Comparison of ENCODE assay signal across 15 mouse cellular contexts in the genomic region with DNA sequence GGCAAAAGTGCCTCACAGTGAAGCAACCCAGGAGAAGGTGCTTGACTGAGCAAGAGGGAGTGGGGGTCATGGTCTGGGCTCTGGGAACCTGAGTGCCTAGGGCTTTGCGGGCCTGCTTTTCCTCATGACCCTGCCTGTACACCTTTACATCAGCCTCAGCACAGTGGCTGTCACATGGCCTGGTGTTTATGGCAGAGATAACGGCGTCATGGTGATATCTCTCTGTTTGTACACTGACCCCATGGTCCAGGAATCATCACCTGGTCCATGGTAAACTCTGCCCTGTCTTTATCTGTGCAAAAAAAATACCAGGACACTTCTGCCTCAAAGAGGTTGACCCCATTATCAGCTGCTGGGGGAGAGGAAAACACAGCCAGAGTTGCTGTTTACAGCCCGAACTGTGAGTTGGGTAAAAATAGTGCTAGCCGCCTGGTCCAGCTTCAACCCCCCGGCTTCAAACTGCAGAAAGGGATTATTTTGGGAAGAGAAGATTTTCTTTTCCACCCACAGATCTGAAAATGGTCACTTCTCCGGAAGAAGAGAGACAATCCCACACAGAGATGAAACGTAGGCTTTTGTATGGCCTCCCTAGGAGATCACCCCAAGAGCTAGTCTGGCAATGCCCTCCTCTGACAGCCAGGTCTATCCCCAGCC.
A peak's percentile ranks its signal among the peaks of the same experiment; 100 is the strongest.
DNase-seq lines count a peak whose midpoint lies in the region; ATAC-seq and TF ChIP-seq lines count a peak whose summit lies in the region.
"Had no signal": no experiment of that assay in that cellular context is flagged by ENCODE, and none has a peak within 500 bp of the region (broad histone marks: within the 10 kb centered on the region; RNA-seq: fewer than 3 reads in every experiment).

No protein-coding gene starts in this region.

- no peaks in the 10 kb centered on the region; a peak in 3 of 4 replicates for H3K27me3 ChIP-seq in MEL (ENCODE audit: control insufficient read depth in 1 of 2, insufficient read depth in 2 of 2, low read length in 2 of 2)
- no peaks in the 10 kb centered on the region for H3K27me3 ChIP-seq in heart, postnatal 0 days (ENCODE audit: control insufficient read depth, insufficient read depth, low read length)
- H3K27me3 ChIP-seq in liver, embryonic 13.5 days, result no peaks in the 10 kb centered on the region
- H3K27me3 ChIP-seq: hindbrain, embryonic 15.5 days; lung, embryonic 15.5 days; neural tube, embryonic 12.5 days had no signal

- no peak for TF ChIP-seq EP300 in MEL (IDR thresholded peaks at IDR 0.05; ENCODE audit: low read depth in 1 of 2, low read length in 2 of 2)
- TF ChIP-seq EP300 in heart, postnatal 0 days (IDR thresholded peaks at IDR 0.05; ENCODE audit: low read depth), result peak; percentile 92

- ATAC-seq in heart, postnatal 0 days (ENCODE audit: insufficient read depth, low read depth), result peak; percentile 77
- ATAC-seq in liver, embryonic 13.5 days (ENCODE audit: low read depth), result peak; percentile 71
- no peak; the same call in 1 of the 2 replicates for ATAC-seq in granulocyte monocyte progenitor cell, adult 5-6 weeks (replicated peaks; ENCODE audit: poor library complexity, severe bottlenecking)

- no peak overlapping the region for H3K4me3 ChIP-seq in MEL (ENCODE audit: control insufficient read depth in 1 of 2, insufficient read depth in 1 of 2, low read depth in 2 of 2, low read length in 2 of 2)
- H3K4me3 ChIP-seq in brown adipose tissue, adult 24 weeks (ENCODE audit: insufficient read depth, low read depth, low read length), result no peak overlapping the region
- H3K4me3 ChIP-seq in heart, postnatal 0 days (ENCODE audit: low read depth, low read length), result no peak overlapping the region
- H3K4me3 ChIP-seq in liver, embryonic 13.5 days (replicated peaks), result no peak overlapping the region
- H3K4me3 ChIP-seq: erythroblast, embryonic 14.5 days; hindbrain, embryonic 15.5 days; lung, embryonic 15.5 days; neural tube, embryonic 12.5 days had no signal

- no peaks in the 10 kb centered on the region for H3K4me1 ChIP-seq in MEL (ENCODE audit: control insufficient read depth in 1 of 2, insufficient read depth in 2 of 2, low read length in 2 of 2)
- peaks cover 29% of the 10 kb centered on the region for H3K4me1 ChIP-seq in brown adipose tissue, adult 24 weeks (ENCODE audit: control insufficient read depth, insufficient read depth, insufficient read length, low read length)
- peaks cover 32% of the 10 kb centered on the region for H3K4me1 ChIP-seq in heart, postnatal 0 days (ENCODE audit: control insufficient read depth, insufficient read depth)
- peaks cover 22% of the 10 kb centered on the region for H3K4me1 ChIP-seq in liver, embryonic 13.5 days (replicated peaks)
- H3K4me1 ChIP-seq: neural tube, embryonic 12.5 days had no signal

- H3K27ac ChIP-seq in MEL (ENCODE audit: control insufficient read depth, low read depth, low read length), result no peak overlapping the region
- H3K27ac ChIP-seq in brown adipose tissue, adult 24 weeks (replicated peaks; ENCODE audit: low read depth, low read length), result peak overlapping the region; percentile 76
- peak overlapping the region; percentile 87 for H3K27ac ChIP-seq in heart, postnatal 0 days (ENCODE audit: low read depth)
- H3K27ac ChIP-seq in liver, embryonic 13.5 days, result no peak overlapping the region
- H3K27ac ChIP-seq: hindbrain, embryonic 15.5 days; lung, embryonic 15.5 days; neural tube, embryonic 12.5 days had no signal

- H3K9ac ChIP-seq in MEL (ENCODE audit: control insufficient read depth, low read depth, low read length, poor library complexity, severe bottlenecking), result no peak overlapping the region
- no peak overlapping the region for H3K9ac ChIP-seq in heart, postnatal 0 days (replicated peaks; ENCODE audit: low read depth, low read length)
- H3K9ac ChIP-seq in liver, embryonic 13.5 days, result no peak overlapping the region
- H3K9ac ChIP-seq: hindbrain, embryonic 15.5 days; lung, embryonic 15.5 days; neural tube, embryonic 12.5 days had no signal

- no peak for TF ChIP-seq RAD21 in MEL (IDR thresholded peaks at IDR 0.05; ENCODE audit: low read depth, low read length)

- no peak for DNase-seq in MEL (ENCODE audit: low read depth, low spot score)
- peak; percentile 82 for DNase-seq in heart, postnatal 0 days (ENCODE audit: low spot score)
- no peak for DNase-seq in liver, embryonic 13.5 days
- DNase-seq in kidney, postnatal 10 days, result no peak
- DNase-seq in gastrocnemius, adult 8-10 months (ENCODE audit: low spot score in 2 of 2), result no peak
- DNase-seq: adrenal gland, postnatal 36 days; cerebellum, adult 18-20 months; embryo, embryonic 11 days; right cerebral cortex, postnatal 14 days had no signal

- H3K36me3 ChIP-seq in MEL (ENCODE audit: control insufficient read depth in 1 of 2, insufficient read depth in 2 of 2, low read length in 2 of 2), result no peaks in the 10 kb centered on the region
- no peaks in the 10 kb centered on the region for H3K36me3 ChIP-seq in heart, postnatal 0 days (replicated peaks; ENCODE audit: control insufficient read depth, insufficient read depth, low read length)
- H3K36me3 ChIP-seq in liver, embryonic 13.5 days, result no peaks in the 10 kb centered on the region
- H3K36me3 ChIP-seq: hindbrain, embryonic 15.5 days; lung, embryonic 15.5 days; neural tube, embryonic 12.5 days had no signal

- WGBS in heart, postnatal 0 days, result 14% methylated on average over 8 of the region's 8 CpGs
- 58% methylated on average over 8 of the region's 8 CpGs for WGBS in liver, embryonic 13.5 days (ENCODE audit: insufficient replicate concordance)

- TF ChIP-seq POLR2A in MEL (IDR thresholded peaks at IDR 0.05; ENCODE audit: control insufficient read depth in 1 of 2, insufficient read depth in 1 of 2, low read depth in 1 of 2, low read length in 2 of 2, poor library complexity in 1 of 2), result no peak

- H3K4me2 ChIP-seq in heart, postnatal 0 days (ENCODE audit: low read depth, low read length), result no peak overlapping the region
- no peak overlapping the region for H3K4me2 ChIP-seq in liver, embryonic 13.5 days
- H3K4me2 ChIP-seq: hindbrain, embryonic 15.5 days; lung, embryonic 15.5 days; neural tube, embryonic 12.5 days had no signal

- no peaks in the 10 kb centered on the region for H3K9me3 ChIP-seq in MEL (replicated peaks; ENCODE audit: insufficient read depth, low read length)
- H3K9me3 ChIP-seq in heart, postnatal 0 days (replicated peaks; ENCODE audit: control insufficient read depth, low read length), result no peaks in the 10 kb centered on the region
- H3K9me3 ChIP-seq in liver, embryonic 13.5 days (replicated peaks), result no peaks in the 10 kb centered on the region
- H3K9me3 ChIP-seq: hindbrain, embryonic 15.5 days; lung, embryonic 15.5 days; neural tube, embryonic 12.5 days had no signal

- H3K79me2 ChIP-seq in MEL (ENCODE audit: control insufficient read depth, insufficient read depth, low read length, poor library complexity), result no peaks in the 10 kb centered on the region

- TF ChIP-seq CTCF in MEL (IDR thresholded peaks at IDR 0.05 in 2 of 3, conservative IDR thresholded peaks at IDR 0.05 in 1 of 3; ENCODE audit: control insufficient read depth in 1 of 3, insufficient read depth in 1 of 3, low read depth in 2 of 3, low read length in 3 of 3, poor library complexity in 1 of 3, severe bottlenecking in 1 of 3), result no peak
- TF ChIP-seq CTCF in heart, postnatal 0 days (IDR thresholded peaks at IDR 0.05; ENCODE audit: low read depth), result no peak

TF ChIP-seq in MEL, 35 proteins besides CTCF, POLR2A, EP300 and RAD21:
- TF ChIP-seq ZKSCAN1 (IDR thresholded peaks at IDR 0.05; ENCODE audit: low read depth, low read length) (no peak), USF1 (IDR thresholded peaks at IDR 0.05; ENCODE audit: low read depth, low read length) (peak; percentile 37; the same call in 1 of the 2 replicates)

Comparison
In these comparisons a context has a peak if more than half of its experiments do, and no peak if none do; other contexts are left out.
1. H3K27ac ChIP-seq: peak in brown adipose tissue, adult 24 weeks (single experiment) and heart, postnatal 0 days (single experiment); none in MEL (single experiment) and liver, embryonic 13.5 days (single experiment).